Mouse (Mus musculus) stomach, embryonic 15.5 days (tissue): ENCODE results near the gene Btbd10. TPM values are rescaled to one million over a fixed set of nuclear protein-coding genes. Genes with fewer than 3 reads are reported as not detected.

Source experiments
- ATAC-seq: fragments of 200-750 bp; cut with Nextera tagmentation; 2 replicates; pipeline ENCODE4 v1.8.0; 2017; ENCODE audit warnings: low read depth, moderate number of reproducible peaks, moderate TSS enrichment; ENCODE audit not compliant: insufficient read depth, low FRiP score
- H3K27ac ChIP-seq: fragments of 300-500 bp; sonication (generic); 2 replicates; pipeline ENCODE4 v1.5.1; 2015; ENCODE audit warnings: mild to moderate bottlenecking, inconsistent platforms
- H3K27me3 ChIP-seq: fragments of 300-500 bp; sonication (generic); replicated peaks from 2 replicates; pipeline ENCODE4 v1.6.1; 2015; ENCODE audit warnings: inconsistent platforms
- H3K36me3 ChIP-seq: fragments of 300-500 bp; sonication (generic); 2 replicates; pipeline ENCODE4 v1.6.1; 2015; ENCODE audit warnings: inconsistent platforms
- H3K4me1 ChIP-seq: fragments of 300-500 bp; sonication (generic); 2 replicates; pipeline ENCODE4 v1.6.1; 2015; ENCODE audit warnings: inconsistent platforms
- H3K4me2 ChIP-seq: fragments of 300-500 bp; sonication (generic); 2 replicates; pipeline ENCODE4 v1.6.1; 2015; ENCODE audit warnings: mild to moderate bottlenecking, inconsistent platforms
- H3K4me3 ChIP-seq: fragments of 300-500 bp; sonication (generic); replicated peaks from 2 replicates; pipeline ENCODE4 v1.5.1; 2015; ENCODE audit warnings: inconsistent platforms
- H3K9ac ChIP-seq: fragments of 300-500 bp; sonication (generic); 2 replicates; pipeline ENCODE4 v1.6.1; 2015; ENCODE audit warnings: inconsistent platforms
- H3K9me3 ChIP-seq: fragments of 300-500 bp; sonication (generic); 2 replicates; pipeline ENCODE4 v1.6.1; 2016; ENCODE audit warnings: inconsistent platforms
- WGBS: fragments of 180-500 bp; shearing (Covaris S2); methylation state at CpG from one replicate; pipeline ENCODE4 v1.1.7; 2015; 5-methylcytosine and 5-hydroxymethylcytosine counted together
- polyA plus RNA-seq: library from polyadenylated mRNA; unstranded; fragments of >200 nt; fragmentation: Nextera tagmentation; extraction: Ambion mirVana; gene quantifications from 2 replicates; pipeline ENCODE4 v1.2.1, GENCODE M21; 2015

Gene Btbd10
- polyA plus RNA-seq, 1 experiment from 2014 or later: 22.3 TPM

GRCm38 (mm10) chr7:113291741-113292140 lies 77.5 kb downstream of the Btbd10 start:
- H3K27ac ChIP-seq: no peak overlapping the region
- H3K4me2 ChIP-seq: no peak overlapping the region
- 78% methylated on average over 5 of the region's 5 CpGs for WGBS
- ATAC-seq: no peak
- no peaks in the 10 kb centered on the region for H3K36me3 ChIP-seq
- H3K4me1 ChIP-seq: peaks cover 8% of the 10 kb centered on the region
- no peaks in the 10 kb centered on the region for H3K9me3 ChIP-seq
- no peak overlapping the region for H3K4me3 ChIP-seq
- no peaks in the 10 kb centered on the region for H3K27me3 ChIP-seq
- no peak overlapping the region for H3K9ac ChIP-seq

- Histone ChIP-seq H3K4me2 (no peak overlapping the region), H3K4me3 (no peak overlapping the region), H3K27ac (no peak overlapping the region), H3K27me3 (no peaks in the 10 kb centered on the region), H3K4me1 (no peaks in the 10 kb centered on the region), H3K9ac (no peak overlapping the region), H3K9me3 (no peaks in the 10 kb centered on the region), H3K36me3 (no peaks in the 10 kb centered on the region)
- WGBS: 75% methylated on average over 1 of the region's 1 CpGs
- no peak for ATAC-seq
Measured at GRCm38 (mm10) chr7:113289211-113289610, 80.0 kb downstream of the Btbd10 start.

GRCm38 (mm10) chr7:113285405-113285804 lies 83.8 kb downstream of the Btbd10 start:
- H3K9ac ChIP-seq: no peak overlapping the region
- H3K4me3 ChIP-seq: no peak overlapping the region
- H3K4me1 ChIP-seq: no peaks in the 10 kb centered on the region
- H3K27me3 ChIP-seq: no peaks in the 10 kb centered on the region
- 85% methylated on average over 2 of the region's 2 CpGs for WGBS
- no peak for ATAC-seq
- no peak overlapping the region for H3K4me2 ChIP-seq
- H3K27ac ChIP-seq: no peak overlapping the region
- H3K36me3 ChIP-seq: peaks cover 6% of the 10 kb centered on the region; the same call in 1 of the 2 replicates
- H3K9me3 ChIP-seq: no peaks in the 10 kb centered on the region

GRCm38 (mm10) chr7:113279246-113279645 lies 89.9 kb downstream of the Btbd10 start:
- H3K9me3 ChIP-seq: no peaks in the 10 kb centered on the region
- no peaks in the 10 kb centered on the region for H3K4me1 ChIP-seq
- no peaks in the 10 kb centered on the region for H3K27me3 ChIP-seq
- 74% methylated on average over 2 of the region's 2 CpGs for WGBS
- no peak overlapping the region for H3K4me2 ChIP-seq
- H3K27ac ChIP-seq: no peak overlapping the region
- no peak overlapping the region for H3K4me3 ChIP-seq
- ATAC-seq: no peak
- peaks cover 6% of the 10 kb centered on the region; the same call in 1 of the 2 replicates for H3K36me3 ChIP-seq
- H3K9ac ChIP-seq: no peak overlapping the region

- H3K9me3 ChIP-seq: no peaks in the 10 kb centered on the region
- no peak overlapping the region for H3K27ac ChIP-seq
- H3K4me1 ChIP-seq: no peaks in the 10 kb centered on the region
- H3K36me3 ChIP-seq: peaks cover 5% of the 10 kb centered on the region; the same call in 1 of the 2 replicates
- 80% methylated on average over 3 of the region's 4 CpGs for WGBS
- no peak overlapping the region for H3K4me3 ChIP-seq
- ATAC-seq: no peak
- H3K4me2 ChIP-seq: no peak overlapping the region
- H3K9ac ChIP-seq: no peak overlapping the region
- H3K27me3 ChIP-seq: no peaks in the 10 kb centered on the region
Measured at GRCm38 (mm10) chr7:113278493-113278892, 90.7 kb downstream of the Btbd10 start.

GRCm38 (mm10) chr7:113277245-113277644 lies 91.9 kb downstream of the Btbd10 start:
- no peak for ATAC-seq
- Histone ChIP-seq H3K27me3 (no peaks in the 10 kb centered on the region), H3K27ac (no peak overlapping the region), H3K4me2 (no peak overlapping the region), H3K9ac (no peak overlapping the region), H3K4me1 (no peaks in the 10 kb centered on the region), H3K9me3 (no peaks in the 10 kb centered on the region), H3K4me3 (no peak overlapping the region), H3K36me3 (no peaks in the 10 kb centered on the region)
- WGBS: 46% methylated on average over 2 of the region's 2 CpGs

- 0 out of 2 replicates have a peak, but pooled peaks have one; percentile 24 for ATAC-seq
- H3K9ac ChIP-seq: no peak overlapping the region
- H3K4me1 ChIP-seq: 0 out of 2 replicates have a peak, but pooled peaks cover 4% of the 10 kb centered on the region
- no peak overlapping the region for H3K4me2 ChIP-seq
- no peaks in the 10 kb centered on the region for H3K36me3 ChIP-seq
- H3K4me3 ChIP-seq: no peak overlapping the region
- no peak overlapping the region for H3K27ac ChIP-seq
- no peaks in the 10 kb centered on the region for H3K27me3 ChIP-seq
- no peaks in the 10 kb centered on the region for H3K9me3 ChIP-seq
- WGBS: 65% methylated on average over 5 of the region's 6 CpGs
Measured at GRCm38 (mm10) chr7:113272338-113272997, 96.7 kb downstream of the Btbd10 start.

- 81% methylated on average over 2 of the region's 2 CpGs for WGBS
- Histone ChIP-seq H3K9ac (no peak overlapping the region), H3K4me2 (no peak overlapping the region), H3K4me3 (no peak overlapping the region), H3K27me3 (no peaks in the 10 kb centered on the region), H3K27ac (no peak overlapping the region), H3K4me1 (0 out of 2 replicates have a peak, but pooled peaks cover 4% of the 10 kb centered on the region), H3K9me3 (no peaks in the 10 kb centered on the region), H3K36me3 (no peaks in the 10 kb centered on the region)
- ATAC-seq: no peak
Measured at GRCm38 (mm10) chr7:113270991-113271390, 98.2 kb downstream of the Btbd10 start.

- H3K9ac ChIP-seq: no peak overlapping the region
- H3K27ac ChIP-seq: no peak overlapping the region
- H3K4me3 ChIP-seq: no peak overlapping the region
- H3K4me1 ChIP-seq: 0 out of 2 replicates have a peak, but pooled peaks cover 4% of the 10 kb centered on the region
- H3K36me3 ChIP-seq: no peaks in the 10 kb centered on the region
- whole genome bisulfite sequencing: 56% methylated on average over 10 of the region's 10 CpGs
- no peaks in the 10 kb centered on the region for H3K27me3 ChIP-seq
- H3K9me3 ChIP-seq: no peaks in the 10 kb centered on the region
- ATAC-seq: no peak
- H3K4me2 ChIP-seq: no peak overlapping the region
Measured at GRCm38 (mm10) chr7:113270551-113270950, 98.6 kb downstream of the Btbd10 start.

- 60% methylated on average over 3 of the region's 3 CpGs for WGBS
- no peak for ATAC-seq
- no peaks in the 10 kb centered on the region for H3K27me3 ChIP-seq
- no peak overlapping the region for H3K4me2 ChIP-seq
- H3K9ac ChIP-seq: no peak overlapping the region
- H3K4me3 ChIP-seq: no peak overlapping the region
- no peak overlapping the region for H3K27ac ChIP-seq
- 0 out of 2 replicates have a peak, but pooled peaks cover 4% of the 10 kb centered on the region for H3K4me1 ChIP-seq
- H3K9me3 ChIP-seq: no peaks in the 10 kb centered on the region
- H3K36me3 ChIP-seq: no peaks in the 10 kb centered on the region
Measured at GRCm38 (mm10) chr7:113269921-113270320, 99.3 kb downstream of the Btbd10 start.

- Histone ChIP-seq H3K4me3 (no peak overlapping the region), H3K4me1 (0 out of 2 replicates have a peak, but pooled peaks cover 4% of the 10 kb centered on the region), H3K27ac (no peak overlapping the region), H3K27me3 (no peaks in the 10 kb centered on the region), H3K9ac (no peak overlapping the region), H3K4me2 (no peak overlapping the region), H3K9me3 (no peaks in the 10 kb centered on the region), H3K36me3 (no peaks in the 10 kb centered on the region)
- ATAC-seq: no peak
Measured at GRCm38 (mm10) chr7:113269081-113269480, 100.1 kb downstream of the Btbd10 start.

- H3K4me1 ChIP-seq: 0 out of 2 replicates have a peak, but pooled peaks cover 4% of the 10 kb centered on the region
- no peaks in the 10 kb centered on the region for H3K9me3 ChIP-seq
- no peaks in the 10 kb centered on the region for H3K36me3 ChIP-seq
- H3K4me2 ChIP-seq: no peak overlapping the region
- no peak overlapping the region for H3K27ac ChIP-seq
- peak; percentile 15; the same call in 1 of the 2 replicates for ATAC-seq
- H3K27me3 ChIP-seq: no peaks in the 10 kb centered on the region
- no peak overlapping the region for H3K4me3 ChIP-seq
- WGBS: 76% methylated on average over 9 of the region's 9 CpGs
- H3K9ac ChIP-seq: no peak overlapping the region
Measured at GRCm38 (mm10) chr7:113268287-113268686, 100.9 kb downstream of the Btbd10 start.
